Mouse (Mus musculus): Measurements from ENCODE around the gene Olfr138.

Olfr138 gene

DNA sequence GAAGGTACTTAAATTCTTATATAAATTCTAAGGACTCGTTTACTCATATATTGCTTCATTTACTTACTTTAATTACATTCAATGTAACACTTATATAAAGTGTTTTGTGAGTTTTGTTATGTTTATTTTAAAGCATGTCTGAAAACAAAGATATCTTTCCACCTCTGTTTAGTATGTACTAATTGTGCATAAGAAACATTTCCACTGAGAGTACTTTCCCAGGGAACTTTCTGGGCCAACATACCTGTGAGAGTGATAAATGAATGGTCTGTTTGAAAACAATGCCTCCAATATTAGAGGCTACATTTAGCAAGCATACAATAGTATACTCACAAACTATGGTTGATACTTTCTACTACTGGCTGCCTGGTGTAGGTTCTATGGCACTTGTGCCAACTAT is at the start of gene Olfr138:
Gene Olfr138, plus strand, starts transcription at position 301 of the 400 bp plus-strand sequence.
- DNase-seq: no peak

DNA sequence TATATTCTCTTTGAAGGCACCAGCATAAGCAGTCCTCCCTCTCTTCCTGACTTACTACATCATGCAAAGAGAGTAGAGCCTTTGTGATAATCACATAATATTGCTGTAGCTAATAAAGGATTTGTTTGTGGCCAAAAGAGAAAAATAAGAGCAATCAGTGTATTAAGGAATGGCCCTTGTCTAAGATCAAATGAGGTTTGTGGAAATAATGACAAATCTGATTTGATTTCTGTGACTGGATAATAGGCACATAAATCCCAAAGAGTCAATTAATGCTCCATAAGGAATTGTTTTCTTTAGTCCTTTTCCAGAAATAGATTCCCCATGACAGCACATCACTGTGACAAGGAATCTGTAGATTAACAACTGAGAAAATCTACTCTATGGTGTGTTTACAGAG is 46.6 kb downstream of the Olfr138 start, which contains the start of gene Olfr137:
Gene Olfr137, minus strand, starts transcription at position 101 of the 400 bp plus-strand sequence.
- DNase-seq: no peak
